Mouse (Mus musculus) gastrocnemius, adult 2 months (tissue): Measurements from ENCODE around the gene Glce. TPM values are rescaled to one million over a fixed set of nuclear protein-coding genes. Genes with fewer than 3 reads are reported as not detected.

Experiments used
- DNase-seq: peaks from one replicate; pipeline ENCODE4 v3.0.0; 2022
- H3K27ac ChIP-seq: fragments of 200-600 bp; 2 replicates; pipeline ENCODE4 v1.8.1; 2022; ENCODE audit warnings: mild to moderate bottlenecking
- H3K4me3 ChIP-seq: fragments of 200-600 bp; 2 replicates; pipeline ENCODE4 v1.8.1; 2022; ENCODE audit warnings: mild to moderate bottlenecking, moderate library complexity
- CTCF ChIP-seq: fragments of 200-600 bp; IDR thresholded peaks from 2 replicates; pipeline ENCODE4 v1.8.1; 2022; ENCODE audit warnings: antibody characterized with exemption, mild to moderate bottlenecking, moderate library complexity
- intact Hi-C: fragments of 180-260 bp; cut with DNase I; formaldehyde crosslinking; loops from one replicate; pipeline ENCODE4 v1.15.1; 2025
- total RNA-seq, 2 experiments: library from RNA; stranded (reverse); gene quantifications; 2 replicates each; pipeline ENCODE4 v1.2.3; 2021

Glce gene
- total RNA-seq, 2 experiments from 2014 or later, result 6.1 to 8.9 TPM

DNA sequence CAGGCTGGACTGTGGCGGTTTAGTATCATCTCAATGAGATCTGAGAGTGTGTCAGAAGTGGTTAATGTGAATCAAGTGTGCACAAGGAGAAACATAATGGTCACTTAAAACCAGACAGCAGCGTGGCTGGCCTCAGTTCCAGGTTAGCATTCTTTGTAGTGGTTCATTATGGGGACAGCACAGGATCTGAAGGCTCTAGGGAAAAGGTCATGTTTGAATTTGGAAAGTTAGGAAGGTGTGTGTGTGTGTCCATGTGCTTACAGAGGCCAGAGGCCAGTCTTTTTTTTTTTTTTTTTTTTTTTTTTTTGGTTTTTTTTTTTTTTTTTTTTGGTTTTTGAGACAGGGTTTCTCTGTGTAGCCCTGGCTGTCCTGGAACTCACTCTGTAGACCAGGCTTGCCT lies 22.7 kb upstream of the Glce start:
- H3K27ac ChIP-seq, result no peak overlapping the region
- no peak for DNase-seq
- intact Hi-C loops, result no loop called here
- H3K4me3 ChIP-seq, result no peak overlapping the region
- TF ChIP-seq CTCF, result no peak

DNA sequence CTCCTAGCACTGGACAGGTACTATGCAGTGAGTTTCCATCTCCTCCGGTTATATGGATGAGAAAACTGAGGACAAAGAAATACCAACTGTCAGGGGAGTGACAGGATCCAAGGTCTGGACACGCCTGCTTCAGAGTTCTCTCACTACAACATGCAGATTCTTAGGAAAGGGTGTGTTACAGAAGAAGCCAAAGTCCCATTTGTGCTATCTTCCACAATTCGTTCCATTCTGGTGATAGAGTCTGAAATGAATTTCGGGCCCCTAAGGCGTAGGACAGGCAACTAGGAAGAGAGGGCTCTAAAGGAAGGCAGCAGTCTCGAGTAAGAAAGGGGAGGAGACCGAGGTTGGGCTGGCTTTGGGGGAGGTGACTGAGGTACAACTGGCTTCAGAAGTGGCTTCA lies 21.0 kb upstream of the Glce start:
- intact Hi-C loops, result no loop called here

DNA sequence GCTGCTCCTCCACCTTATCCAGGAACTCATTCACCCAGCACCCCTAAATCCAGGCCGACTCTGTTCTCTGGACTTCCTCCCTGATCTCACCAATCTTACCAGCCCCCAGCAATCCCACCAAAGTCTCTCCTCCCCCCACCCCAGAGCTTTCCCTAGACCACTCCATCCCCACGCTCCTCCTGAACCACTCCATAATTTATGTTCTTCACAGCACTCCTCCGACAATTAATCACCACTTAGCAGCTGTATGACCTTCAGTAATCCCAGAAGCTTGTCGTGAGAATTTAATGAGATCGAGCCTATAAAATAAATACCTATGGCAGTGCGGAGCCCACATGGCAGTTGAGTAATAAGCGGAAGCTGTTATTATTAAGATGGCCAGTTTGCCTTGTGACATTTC lies 16.6 kb upstream of the Glce start:
- Histone ChIP-seq H3K4me3 (no peak overlapping the region), H3K27ac (no peak overlapping the region)
- TF ChIP-seq CTCF, result no peak
- DNase-seq, result no peak
- intact Hi-C loops, result no loop called here

More for the DNA sequence above, 21.0 kb upstream of the Glce start:
- no peak for TF ChIP-seq CTCF
- DNase-seq, result no peak
- Histone ChIP-seq H3K27ac (no peak overlapping the region), H3K4me3 (no peak overlapping the region)

DNA sequence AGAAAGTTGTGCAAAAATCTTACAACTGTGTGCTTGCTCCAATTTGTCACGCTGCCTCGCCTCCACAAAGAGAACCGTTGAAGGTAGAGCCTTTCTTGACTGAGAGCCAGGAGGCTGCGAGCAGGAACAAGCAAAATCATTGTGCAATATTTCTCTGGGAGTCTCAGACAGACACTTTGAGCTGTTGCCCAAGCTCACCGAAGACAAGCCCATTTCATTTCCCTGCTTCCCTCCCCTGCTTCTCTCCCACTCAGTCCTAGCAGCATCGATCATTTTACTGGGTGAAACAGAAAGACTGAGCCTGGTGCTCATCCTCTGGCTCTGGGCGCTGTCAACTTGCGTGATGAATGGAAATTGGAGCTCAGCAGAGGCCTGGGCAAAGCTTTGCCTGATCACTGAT lies 14.8 kb upstream of the Glce start:
- intact Hi-C loops, result no loop called here
- Histone ChIP-seq H3K27ac (peak overlapping the region; percentile 6), H3K4me3 (no peak overlapping the region)
- peak; percentile 58 for DNase-seq
- no peak for TF ChIP-seq CTCF

DNA sequence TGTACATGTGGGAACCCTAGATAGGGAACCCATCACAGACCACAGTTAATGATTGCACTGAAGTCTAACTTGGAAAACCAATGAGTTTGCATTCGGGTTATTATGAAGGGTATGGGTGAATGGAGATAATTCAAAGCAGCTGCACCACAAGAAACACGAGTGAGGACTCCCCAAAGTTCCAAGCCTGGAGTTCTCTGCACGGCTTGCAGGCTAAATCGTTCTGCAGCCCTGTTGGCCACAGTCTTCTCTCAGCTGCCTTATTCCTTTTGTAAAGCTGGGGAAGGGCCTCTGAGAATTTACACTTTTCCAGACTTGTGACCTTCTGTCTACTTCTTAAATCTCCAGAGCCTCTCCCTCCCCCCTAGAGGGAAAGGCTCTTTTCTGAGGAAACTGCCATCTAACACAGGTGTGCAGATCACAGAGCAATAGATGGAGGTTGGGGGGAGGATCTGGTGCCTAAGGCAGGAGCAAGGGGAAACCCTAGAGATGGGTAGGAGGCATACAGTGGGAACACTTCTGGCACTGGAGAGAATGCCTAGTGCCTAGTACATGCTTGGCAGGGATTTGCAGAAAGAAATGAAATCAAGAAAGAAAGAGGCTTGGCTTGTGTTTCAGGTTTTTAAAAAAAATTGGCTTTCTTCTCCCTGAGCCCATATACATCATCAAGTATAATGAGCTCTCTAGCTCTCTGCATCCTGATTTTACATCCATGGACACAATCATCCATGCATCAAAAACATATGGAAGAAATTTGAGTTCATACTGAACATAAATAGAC lies 9.7 kb upstream of the Glce start:
- no peak for TF ChIP-seq CTCF
- intact Hi-C loops, result no loop called here
- Histone ChIP-seq H3K27ac (no peak overlapping the region), H3K4me3 (no peak overlapping the region)
- DNase-seq, result no peak

DNA sequence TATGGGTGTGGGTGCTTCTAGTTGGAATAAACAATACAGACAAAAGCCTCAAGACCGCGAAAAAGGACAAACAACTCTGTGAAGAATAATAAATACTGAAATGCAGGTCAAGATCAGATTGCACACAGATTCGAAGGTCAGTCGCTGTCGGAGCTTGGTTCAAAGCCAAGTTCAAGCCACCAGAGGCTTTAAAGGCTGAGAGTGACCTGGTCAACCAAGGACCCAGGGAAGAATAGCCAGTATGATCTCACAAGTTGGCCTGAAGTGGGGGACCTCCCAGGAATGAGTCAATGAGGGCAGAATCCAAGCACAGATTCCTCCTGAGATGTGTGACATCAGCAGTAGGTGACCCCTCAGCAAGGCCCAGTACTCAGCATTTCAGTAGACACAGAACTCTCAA lies 8.3 kb upstream of the Glce start:
- no peak for TF ChIP-seq CTCF
- peak; percentile 55 for DNase-seq
- intact Hi-C loops, result no loop called here
- no peak overlapping the region for H3K27ac ChIP-seq
- H3K4me3 ChIP-seq, result no peak overlapping the region

DNA sequence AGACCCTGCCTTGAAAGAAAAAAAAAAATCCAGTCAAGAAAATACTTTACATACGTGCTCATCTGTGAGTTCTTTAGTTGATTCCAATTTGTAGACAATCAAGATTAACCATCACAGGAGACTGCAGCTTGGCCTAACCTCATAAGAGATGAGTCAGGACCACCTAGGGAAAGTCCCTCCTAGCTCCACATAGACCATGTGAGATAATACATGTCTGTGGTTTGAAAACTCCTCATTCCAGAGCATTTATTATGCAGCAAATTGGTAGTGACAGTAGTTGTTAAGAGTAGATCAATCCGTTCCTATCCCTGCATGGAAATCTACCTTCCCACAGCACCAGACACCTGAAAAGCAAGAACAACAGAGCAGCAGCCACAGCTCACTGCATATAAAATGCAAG lies 5.6 kb upstream of the Glce start:
- no peak for TF ChIP-seq CTCF
- H3K4me3 ChIP-seq, result no peak overlapping the region
- intact Hi-C loops, result no loop called here
- DNase-seq, result no peak
- no peak overlapping the region for H3K27ac ChIP-seq

DNA sequence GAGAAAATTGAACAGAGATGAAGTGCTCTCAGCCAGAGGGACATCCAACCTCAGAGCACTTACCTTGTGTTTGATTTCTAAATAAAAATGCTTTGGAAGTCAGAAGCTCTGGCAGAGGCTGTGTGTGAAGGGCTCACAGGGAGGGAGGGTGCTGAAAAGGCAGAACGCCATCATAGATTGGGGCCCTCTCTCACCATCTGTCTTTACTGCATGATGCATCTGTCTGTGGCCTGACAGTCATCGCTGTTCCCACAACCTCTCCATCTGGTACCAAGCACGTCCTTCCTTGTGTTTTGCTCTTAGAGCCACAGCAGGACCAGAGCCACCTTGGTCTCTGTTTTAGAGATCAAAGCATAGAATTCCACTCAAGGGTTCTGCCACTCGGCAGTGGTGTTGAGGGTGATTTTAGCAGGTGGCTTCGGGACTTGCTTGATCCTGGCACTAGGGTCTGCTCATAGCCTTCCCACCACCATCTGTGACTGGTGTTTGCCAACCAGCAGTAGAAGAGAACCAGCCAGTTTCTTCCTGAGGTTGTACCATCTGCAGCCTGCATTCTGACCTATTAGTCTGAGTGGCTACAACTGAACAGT lies 3.6 kb upstream of the Glce start:
- TF ChIP-seq CTCF, result no peak

DNA sequence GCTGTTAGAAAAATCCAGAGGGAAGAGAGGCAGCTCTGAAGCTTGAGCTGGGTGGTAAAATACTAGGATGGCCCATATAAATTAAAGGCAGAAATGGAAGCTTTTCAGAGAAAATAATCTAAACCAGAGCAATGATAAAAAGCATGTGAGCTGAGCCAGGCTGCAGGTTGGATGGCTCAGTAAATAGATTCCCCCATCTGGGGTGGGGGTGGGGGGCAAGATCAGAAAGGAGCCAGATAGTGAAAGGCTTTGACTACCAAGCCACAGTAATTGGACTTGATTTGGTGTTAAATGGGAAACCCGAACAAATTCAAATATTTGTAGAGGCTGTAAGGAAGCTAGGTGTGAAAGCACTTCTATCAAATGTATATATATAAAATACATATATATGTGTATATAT lies 1.8 kb upstream of the Glce start:
- H3K4me3 ChIP-seq, result no peak overlapping the region
- intact Hi-C loops, result loop anchor here (5.0 kb wide), 1 partner anchor 118 kb away; no protein-coding TSS in a partner anchor
- DNase-seq, result no peak
- no peak for TF ChIP-seq CTCF
- no peak overlapping the region for H3K27ac ChIP-seq

More for the DNA sequence above, 3.6 kb upstream of the Glce start:
- DNase-seq, result no peak
- H3K4me3 ChIP-seq, result no peak overlapping the region
- H3K27ac ChIP-seq, result no peak overlapping the region
- intact Hi-C loops, result no loop called here

DNA sequence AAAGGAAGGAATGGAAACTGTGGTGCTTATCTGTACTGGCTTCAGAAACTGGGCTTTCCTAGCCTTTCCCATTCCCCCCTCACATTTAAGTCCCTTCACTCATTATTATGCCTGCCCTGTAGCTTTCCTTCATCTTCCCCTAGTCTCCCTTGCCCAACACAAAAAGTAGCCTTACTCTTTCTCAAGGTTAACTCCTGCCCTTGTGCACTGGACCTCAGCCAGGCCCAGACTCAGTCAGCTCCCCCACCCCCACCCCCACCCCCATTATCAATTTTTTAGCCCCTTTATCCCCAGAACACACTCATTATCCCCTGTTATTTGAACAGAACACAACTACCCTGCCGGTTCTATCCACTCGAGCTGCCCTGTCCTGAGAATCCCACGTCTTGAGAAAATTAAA lies 1.0 kb upstream of the Glce start:
- TF ChIP-seq CTCF, result no peak
- H3K27ac ChIP-seq, result peak overlapping the region; percentile 87
- no peak for DNase-seq
- intact Hi-C loops, result loop anchor here (5.0 kb wide), 1 partner anchor 119 kb away; no protein-coding TSS in a partner anchor
- peak overlapping the region; percentile 92 for H3K4me3 ChIP-seq

DNA sequence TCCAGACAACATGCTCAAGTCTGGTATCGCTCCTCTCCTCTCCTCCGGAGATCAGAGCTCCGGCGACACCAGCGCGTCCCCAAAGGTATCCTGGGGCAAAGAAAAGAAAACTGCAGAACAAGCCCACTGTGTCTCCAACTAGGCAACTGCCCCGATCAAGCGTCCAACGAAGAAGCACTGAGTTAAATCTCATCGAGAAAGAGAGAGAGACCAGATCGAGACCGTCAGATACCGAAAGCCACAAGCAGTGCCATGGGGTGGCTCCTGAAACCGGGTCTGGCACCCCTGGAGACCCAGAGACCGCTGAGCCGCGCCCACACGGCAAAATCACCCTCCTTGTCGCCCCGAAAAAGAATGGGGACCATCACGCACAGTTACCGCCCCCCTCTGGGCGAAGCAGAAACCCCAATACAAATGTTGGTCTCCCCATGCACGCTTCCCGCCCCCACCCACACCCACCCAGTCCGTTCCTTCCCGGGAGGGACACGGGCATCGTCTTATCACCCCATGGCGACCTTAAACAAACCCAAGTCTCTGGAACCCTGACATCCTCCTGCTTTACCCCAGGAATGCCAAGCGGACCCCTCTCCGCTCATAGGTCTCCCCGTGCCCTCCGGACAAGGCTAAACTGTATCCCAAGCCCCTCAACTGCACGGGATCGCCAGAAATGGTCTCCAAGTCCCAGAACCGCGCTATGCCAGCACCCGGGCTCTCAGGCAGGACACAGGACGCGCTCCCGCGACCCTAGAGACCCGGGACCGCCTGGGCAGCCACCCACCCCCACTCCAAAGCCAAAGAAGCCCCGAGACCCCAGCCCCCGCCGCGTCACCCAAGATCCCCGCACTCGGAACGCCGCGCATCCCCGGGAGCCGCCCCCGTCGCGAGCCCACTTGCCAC lies 656 bp downstream of the Glce start:
- H3K4me3 ChIP-seq, result peak overlapping the region; percentile 92
- peak; percentile 39; the same call in 1 of the 2 replicates for TF ChIP-seq CTCF
- H3K27ac ChIP-seq, result peak overlapping the region; percentile 96
- intact Hi-C loops, result loop anchor here (1.0 to 5.0 kb wide), 2 partner anchors 81 to 121 kb away; no protein-coding TSS in a partner anchor
- DNase-seq, result peak; percentile 45

DNA sequence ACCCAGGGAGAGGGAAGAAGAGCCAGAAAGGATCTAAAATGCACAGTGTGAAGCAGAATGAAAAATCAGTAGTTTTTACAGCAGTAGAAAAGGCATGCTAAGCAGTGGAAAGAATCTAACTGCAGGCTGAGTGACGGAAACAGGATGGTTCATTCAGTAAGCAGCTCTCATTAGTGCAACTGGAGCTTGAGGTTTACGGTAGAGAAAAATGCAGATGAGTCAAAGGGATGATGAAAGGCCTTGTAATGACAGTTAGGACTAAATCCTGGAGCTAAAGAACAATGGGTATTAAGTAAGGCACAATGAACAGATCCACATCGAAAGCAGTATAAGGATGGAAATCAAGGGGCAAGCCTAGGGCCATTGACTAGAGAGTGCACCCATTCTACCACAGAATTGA lies 3.7 kb downstream of the Glce start:
- Histone ChIP-seq H3K27ac (no peak overlapping the region), H3K4me3 (no peak overlapping the region)
- DNase-seq, result no peak
- intact Hi-C loops, result no loop called here
- no peak for TF ChIP-seq CTCF

DNA sequence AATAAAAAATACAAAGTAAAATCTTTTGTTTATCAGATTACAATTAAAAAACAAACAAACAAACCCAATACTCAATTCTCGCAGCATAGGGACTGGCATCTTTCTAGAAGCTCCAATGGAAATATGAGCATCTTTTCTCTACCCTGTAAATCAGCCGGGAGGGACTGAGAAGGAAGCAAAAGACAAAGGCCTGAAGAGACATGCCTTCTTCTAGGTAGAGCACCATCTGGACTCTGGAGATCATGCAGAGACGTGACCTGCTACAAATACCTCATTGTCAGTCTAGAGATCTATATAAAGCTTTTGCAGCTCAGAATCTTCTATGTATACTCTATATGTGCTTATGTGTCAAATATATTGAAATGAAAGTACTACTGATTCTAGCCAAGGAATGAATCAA lies 6.6 kb downstream of the Glce start:
- DNase-seq, result no peak
- no peak for TF ChIP-seq CTCF
- Histone ChIP-seq H3K4me3 (no peak overlapping the region), H3K27ac (no peak overlapping the region)
- intact Hi-C loops, result no loop called here
